Mouse (Mus musculus): ENCODE measurements at regions not wholly inside any gene's neighbourhood (a gene's known extent, or its start where the extent isn't known, plus 50 kb on each side); places are given as distances from the start of the nearest gene placed in this dataset.

- no peak overlapping the region for H3K4me3 ChIP-seq (ENCODE audit: low read length)
- H3K9ac ChIP-seq (ENCODE audit: low read length), result no peak overlapping the region
- no peak overlapping the region for H3K4me2 ChIP-seq (ENCODE audit: low read depth, low read length)
- WGBS, result 36% methylated on average over 4 of the region's 4 CpGs
- no peaks in the 10 kb centered on the region for H3K36me3 ChIP-seq (ENCODE audit: control insufficient read depth, insufficient read depth, low read length)
- no peaks in the 10 kb centered on the region for H3K9me3 ChIP-seq (ENCODE audit: control insufficient read depth, low read length)
- no peaks in the 10 kb centered on the region for H3K27me3 ChIP-seq (ENCODE audit: control insufficient read depth, insufficient read depth, low read depth, low read length)
- no peak for ATAC-seq (ENCODE audit: low read depth)
- no peak overlapping the region for H3K27ac ChIP-seq (ENCODE audit: low read length)
- peaks cover 20% of the 10 kb centered on the region for H3K4me1 ChIP-seq (replicated peaks; ENCODE audit: control insufficient read depth, insufficient read depth, low read length)
These were observed 191.7 kb downstream of the Enc1 start for GRCm38 (mm10) chr13:97432627-97433026.

- Histone ChIP-seq H3K36me3 (ENCODE audit: control insufficient read depth, insufficient read depth, low read length) (no peaks in the 10 kb centered on the region), H3K9ac (ENCODE audit: low read length) (no peak overlapping the region), H3K4me1 (replicated peaks; ENCODE audit: control insufficient read depth, insufficient read depth, low read length) (peaks cover 11% of the 10 kb centered on the region), H3K27ac (ENCODE audit: low read length) (no peak overlapping the region), H3K9me3 (ENCODE audit: control insufficient read depth, low read length) (no peaks in the 10 kb centered on the region), H3K4me3 (ENCODE audit: low read length) (no peak overlapping the region), H3K27me3 (ENCODE audit: control insufficient read depth, insufficient read depth, low read depth, low read length) (0 out of 2 replicates have a peak, but pooled peaks cover 2% of the 10 kb centered on the region), H3K4me2 (ENCODE audit: low read depth, low read length) (no peak overlapping the region)
- WGBS, result 60% methylated on average over 2 of the region's 2 CpGs
- ATAC-seq (ENCODE audit: low read depth), result no peak
These were observed 190.0 kb downstream of the Enc1 start for GRCm38 (mm10) chr13:97430885-97431284.

GRCm38 (mm10) chr13:97428163-97428562 lies 187.3 kb downstream of the Enc1 start:
- no peak overlapping the region for H3K9ac ChIP-seq (ENCODE audit: low read length)
- no peak for ATAC-seq (ENCODE audit: low read depth)
- WGBS, result 56% methylated on average over 6 of the region's 6 CpGs
- no peak overlapping the region for H3K4me3 ChIP-seq (ENCODE audit: low read length)
- H3K4me2 ChIP-seq (ENCODE audit: low read depth, low read length), result no peak overlapping the region
- H3K27me3 ChIP-seq (ENCODE audit: control insufficient read depth, insufficient read depth, low read depth, low read length), result 0 out of 2 replicates have a peak, but pooled peaks cover 2% of the 10 kb centered on the region
- H3K27ac ChIP-seq (ENCODE audit: low read length), result no peak overlapping the region
- no peaks in the 10 kb centered on the region for H3K36me3 ChIP-seq (ENCODE audit: control insufficient read depth, insufficient read depth, low read length)
- H3K4me1 ChIP-seq (replicated peaks; ENCODE audit: control insufficient read depth, insufficient read depth, low read length), result peaks cover 4% of the 10 kb centered on the region
- no peaks in the 10 kb centered on the region for H3K9me3 ChIP-seq (ENCODE audit: control insufficient read depth, low read length)

GRCm38 (mm10) chr13:97427537-97427936 lies 186.6 kb downstream of the Enc1 start:
- WGBS, result 61% methylated on average over 4 of the region's 4 CpGs
- peaks cover 4% of the 10 kb centered on the region for H3K4me1 ChIP-seq (replicated peaks; ENCODE audit: control insufficient read depth, insufficient read depth, low read length)
- ATAC-seq (ENCODE audit: low read depth), result no peak

GRCm38 (mm10) chr13:97425731-97426130 lies 184.8 kb downstream of the Enc1 start:
- no peak for ATAC-seq (ENCODE audit: low read depth)
- no peaks in the 10 kb centered on the region for H3K9me3 ChIP-seq (ENCODE audit: control insufficient read depth, low read length)
- no peak overlapping the region for H3K4me3 ChIP-seq (ENCODE audit: low read length)
- H3K27me3 ChIP-seq (ENCODE audit: control insufficient read depth, insufficient read depth, low read depth, low read length), result 0 out of 2 replicates have a peak, but pooled peaks cover 2% of the 10 kb centered on the region
- H3K9ac ChIP-seq (ENCODE audit: low read length), result no peak overlapping the region
- no peak overlapping the region for H3K4me2 ChIP-seq (ENCODE audit: low read depth, low read length)
- H3K27ac ChIP-seq (ENCODE audit: low read length), result no peak overlapping the region
- peaks cover 4% of the 10 kb centered on the region for H3K4me1 ChIP-seq (replicated peaks; ENCODE audit: control insufficient read depth, insufficient read depth, low read length)
- H3K36me3 ChIP-seq (ENCODE audit: control insufficient read depth, insufficient read depth, low read length), result no peaks in the 10 kb centered on the region
- 84% methylated on average over 9 of the region's 9 CpGs for WGBS

More at GRCm38 (mm10) chr13:97427537-97427936, 186.6 kb downstream of the Enc1 start:
- Histone ChIP-seq H3K4me2 (ENCODE audit: low read depth, low read length) (no peak overlapping the region), H3K9ac (ENCODE audit: low read length) (no peak overlapping the region), H3K4me3 (ENCODE audit: low read length) (no peak overlapping the region), H3K27ac (ENCODE audit: low read length) (no peak overlapping the region), H3K36me3 (ENCODE audit: control insufficient read depth, insufficient read depth, low read length) (no peaks in the 10 kb centered on the region), H3K9me3 (ENCODE audit: control insufficient read depth, low read length) (no peaks in the 10 kb centered on the region), H3K27me3 (ENCODE audit: control insufficient read depth, insufficient read depth, low read depth, low read length) (0 out of 2 replicates have a peak, but pooled peaks cover 2% of the 10 kb centered on the region)

GRCm38 (mm10) chr13:97423911-97424310 lies 183.0 kb downstream of the Enc1 start:
- peaks cover 4% of the 10 kb centered on the region for H3K4me1 ChIP-seq (replicated peaks; ENCODE audit: control insufficient read depth, insufficient read depth, low read length)
- H3K36me3 ChIP-seq (ENCODE audit: control insufficient read depth, insufficient read depth, low read length), result no peaks in the 10 kb centered on the region
- no peaks in the 10 kb centered on the region for H3K9me3 ChIP-seq (ENCODE audit: control insufficient read depth, low read length)
- ATAC-seq (ENCODE audit: low read depth), result peak; percentile 69; the same call in 1 of the 2 replicates
- 0 out of 2 replicates have a peak, but pooled peaks cover 2% of the 10 kb centered on the region for H3K27me3 ChIP-seq (ENCODE audit: control insufficient read depth, insufficient read depth, low read depth, low read length)
- H3K27ac ChIP-seq (ENCODE audit: low read length), result no peak overlapping the region
- no peak overlapping the region for H3K4me2 ChIP-seq (ENCODE audit: low read depth, low read length)
- H3K9ac ChIP-seq (ENCODE audit: low read length), result no peak overlapping the region
- no peak overlapping the region for H3K4me3 ChIP-seq (ENCODE audit: low read length)
- 39% methylated on average over 6 of the region's 6 CpGs for WGBS

- Histone ChIP-seq H3K9me3 (ENCODE audit: control insufficient read depth, low read length) (no peaks in the 10 kb centered on the region), H3K4me2 (ENCODE audit: low read depth, low read length) (no peak overlapping the region), H3K9ac (ENCODE audit: low read length) (no peak overlapping the region), H3K27ac (ENCODE audit: low read length) (no peak overlapping the region), H3K4me3 (ENCODE audit: low read length) (no peak overlapping the region), H3K4me1 (replicated peaks; ENCODE audit: control insufficient read depth, insufficient read depth, low read length) (peaks cover 4% of the 10 kb centered on the region), H3K27me3 (ENCODE audit: control insufficient read depth, insufficient read depth, low read depth, low read length) (0 out of 2 replicates have a peak, but pooled peaks cover 2% of the 10 kb centered on the region), H3K36me3 (ENCODE audit: control insufficient read depth, insufficient read depth, low read length) (no peaks in the 10 kb centered on the region)
- no peak for ATAC-seq (ENCODE audit: low read depth)
- WGBS, result 67% methylated on average over 5 of the region's 5 CpGs
These were observed 182.5 kb downstream of the Enc1 start for GRCm38 (mm10) chr13:97423298-97423817.

GRCm38 (mm10) chr13:97422897-97423296 lies 182.0 kb downstream of the Enc1 start:
- no peak overlapping the region for H3K27ac ChIP-seq (ENCODE audit: low read length)
- WGBS, result 77% methylated on average over 7 of the region's 7 CpGs
- H3K4me3 ChIP-seq (ENCODE audit: low read length), result no peak overlapping the region
- no peak overlapping the region for H3K9ac ChIP-seq (ENCODE audit: low read length)
- H3K4me1 ChIP-seq (replicated peaks; ENCODE audit: control insufficient read depth, insufficient read depth, low read length), result peaks cover 4% of the 10 kb centered on the region
- ATAC-seq (ENCODE audit: low read depth), result no peak
- H3K27me3 ChIP-seq (ENCODE audit: control insufficient read depth, insufficient read depth, low read depth, low read length), result 0 out of 2 replicates have a peak, but pooled peaks cover 2% of the 10 kb centered on the region
- H3K36me3 ChIP-seq (ENCODE audit: control insufficient read depth, insufficient read depth, low read length), result no peaks in the 10 kb centered on the region
- H3K9me3 ChIP-seq (ENCODE audit: control insufficient read depth, low read length), result no peaks in the 10 kb centered on the region
- H3K4me2 ChIP-seq (ENCODE audit: low read depth, low read length), result no peak overlapping the region

GRCm38 (mm10) chr13:97421831-97422230 lies 180.9 kb downstream of the Enc1 start:
- 94% methylated on average over 3 of the region's 3 CpGs for WGBS
- Histone ChIP-seq H3K4me2 (ENCODE audit: low read depth, low read length) (no peak overlapping the region), H3K27me3 (ENCODE audit: control insufficient read depth, insufficient read depth, low read depth, low read length) (0 out of 2 replicates have a peak, but pooled peaks cover 2% of the 10 kb centered on the region), H3K4me1 (replicated peaks; ENCODE audit: control insufficient read depth, insufficient read depth, low read length) (peaks cover 4% of the 10 kb centered on the region), H3K27ac (ENCODE audit: low read length) (no peak overlapping the region), H3K4me3 (ENCODE audit: low read length) (no peak overlapping the region), H3K9me3 (ENCODE audit: control insufficient read depth, low read length) (no peaks in the 10 kb centered on the region), H3K36me3 (ENCODE audit: control insufficient read depth, insufficient read depth, low read length) (no peaks in the 10 kb centered on the region), H3K9ac (ENCODE audit: low read length) (no peak overlapping the region)
- no peak for ATAC-seq (ENCODE audit: low read depth)
